Mouse (Mus musculus): ENCODE measurements at regions not wholly inside any gene's neighbourhood (a gene's known extent, or its start where the extent isn't known, plus 50 kb on each side); places are given as distances from the start of the nearest gene placed in this dataset.
A peak's percentile ranks its signal among the peaks of the same experiment; 100 is the strongest.

- DNase-seq, result no peak
Measured at GRCm38 (mm10) chr11:38034526-38035286, 798.9 kb upstream of the Tenm2 start.

- no peak for DNase-seq
Measured at GRCm38 (mm10) chr11:38021704-38022103, 785.9 kb upstream of the Tenm2 start.

- no peak for DNase-seq
Measured at GRCm38 (mm10) chr11:37978131-37978530, 742.4 kb upstream of the Tenm2 start.

GRCm38 (mm10) chr11:37936439-37937134 lies 700.8 kb upstream of the Tenm2 start:
- DNase-seq, result no peak

- no peak for DNase-seq
Measured at GRCm38 (mm10) chr11:37913161-37913560, 677.4 kb upstream of the Tenm2 start.

GRCm38 (mm10) chr11:37904991-37905390 lies 669.2 kb upstream of the Tenm2 start:
- no peak for DNase-seq

- DNase-seq, result no peak
Measured at GRCm38 (mm10) chr11:37897713-37898112, 661.9 kb upstream of the Tenm2 start.

GRCm38 (mm10) chr11:37882717-37883116 lies 647.0 kb upstream of the Tenm2 start:
- DNase-seq, result peak; percentile 3 to 4

- DNase-seq, result no peak
Measured at GRCm38 (mm10) chr11:37837301-37837700, 601.5 kb upstream of the Tenm2 start.

GRCm38 (mm10) chr11:37830975-37831374 lies 595.2 kb upstream of the Tenm2 start:
- no peak for DNase-seq

- no peak for DNase-seq
Measured at GRCm38 (mm10) chr11:37806761-37807160, 571.0 kb upstream of the Tenm2 start.

GRCm38 (mm10) chr11:37798783-37799318 lies 563.1 kb upstream of the Tenm2 start:
- no peak for DNase-seq

- DNase-seq, result no peak
Measured at GRCm38 (mm10) chr11:37772481-37773089, 536.8 kb upstream of the Tenm2 start.

- no peak for DNase-seq
Measured at GRCm38 (mm10) chr11:37770881-37771280, 535.1 kb upstream of the Tenm2 start.

- no peak for DNase-seq
Measured at GRCm38 (mm10) chr11:37768121-37768520, 532.4 kb upstream of the Tenm2 start.

- DNase-seq, result no peak
Measured at GRCm38 (mm10) chr11:37735992-37736391, 500.2 kb upstream of the Tenm2 start.

GRCm38 (mm10) chr11:37735501-37735900 lies 499.7 kb upstream of the Tenm2 start:
- DNase-seq, result no peak

- DNase-seq, result peak; percentile 2 to 8
Measured at GRCm38 (mm10) chr11:37696981-37697380, 461.2 kb upstream of the Tenm2 start.

- no peak for DNase-seq
Measured at GRCm38 (mm10) chr11:37678484-37679193, 442.9 kb upstream of the Tenm2 start.

- no peak for DNase-seq
Measured at GRCm38 (mm10) chr11:37671320-37671719, 435.6 kb upstream of the Tenm2 start.

- DNase-seq, result no peak
Measured at GRCm38 (mm10) chr11:37666925-37667324, 431.2 kb upstream of the Tenm2 start.

- no peak for DNase-seq
Measured at GRCm38 (mm10) chr11:37650095-37650494, 414.3 kb upstream of the Tenm2 start.

- no peak for DNase-seq
Measured at GRCm38 (mm10) chr11:37623290-37623689, 387.5 kb upstream of the Tenm2 start.

Measured in kidney, postnatal 4 days (tissue).